ENCODE assay signal across 10 mouse cellular contexts in genomic region chr1:69024858-69025257, GRCm38 (mm10).
DNase-seq lines count a peak whose midpoint lies in the region; ATAC-seq and TF ChIP-seq lines count a peak whose summit lies in the region.
"Had no signal": no experiment of that assay in that cellular context is flagged by ENCODE, and none has a peak within 500 bp of the region (broad histone marks: within the 10 kb centered on the region; RNA-seq: fewer than 3 reads in every experiment).

No protein-coding gene starts in this region.

- H3K9me3 ChIP-seq in stomach, embryonic 14.5 days (ENCODE audit: control insufficient read depth, low read depth, low read length): no peaks in the 10 kb centered on the region
- H3K9me3 ChIP-seq in stomach, postnatal 0 days (ENCODE audit: control insufficient read depth, low read length): no peaks in the 10 kb centered on the region
- H3K9me3 ChIP-seq in hindbrain, embryonic 12.5 days (replicated peaks): no peaks in the 10 kb centered on the region
- H3K9me3 ChIP-seq: embryonic facial prominence, embryonic 12.5 days; liver, embryonic 15.5 days had no signal

- no peaks in the 10 kb centered on the region for H3K4me1 ChIP-seq in stomach, embryonic 14.5 days (ENCODE audit: control insufficient read depth, insufficient read depth, low read length)
- no peaks in the 10 kb centered on the region for H3K4me1 ChIP-seq in stomach, postnatal 0 days (replicated peaks; ENCODE audit: control insufficient read depth, insufficient read depth)
- peaks cover 5% of the 10 kb centered on the region; the same call in 1 of the 2 replicates for H3K4me1 ChIP-seq in hindbrain, embryonic 12.5 days
- H3K4me1 ChIP-seq: embryonic facial prominence, embryonic 12.5 days; liver, embryonic 15.5 days had no signal

- no peaks in the 10 kb centered on the region for H3K36me3 ChIP-seq in stomach, embryonic 14.5 days (ENCODE audit: control insufficient read depth, insufficient read depth, low read length)
- H3K36me3 ChIP-seq in stomach, postnatal 0 days (ENCODE audit: control insufficient read depth, insufficient read depth, low read length): no peaks in the 10 kb centered on the region
- H3K36me3 ChIP-seq in hindbrain, embryonic 12.5 days: no peaks in the 10 kb centered on the region
- H3K36me3 ChIP-seq: embryonic facial prominence, embryonic 12.5 days; liver, embryonic 15.5 days had no signal

- no peak for TF ChIP-seq EP300 in stomach, postnatal 0 days (optimal IDR thresholded peaks at IDR 0.05)

- no peaks in the 10 kb centered on the region for H3K27me3 ChIP-seq in stomach, embryonic 14.5 days (ENCODE audit: control insufficient read depth, insufficient read depth, low read length)
- no peaks in the 10 kb centered on the region for H3K27me3 ChIP-seq in stomach, postnatal 0 days (ENCODE audit: control insufficient read depth, insufficient read depth, low read length)
- H3K27me3 ChIP-seq in hindbrain, embryonic 12.5 days: no peaks in the 10 kb centered on the region
- H3K27me3 ChIP-seq: embryonic facial prominence, embryonic 12.5 days; liver, embryonic 15.5 days had no signal

- no peak for DNase-seq in stomach, postnatal 0 days (ENCODE audit: low spot score)
- peak; percentile 3 to 37 for DNase-seq in kidney, postnatal 25 days
- no peak for DNase-seq in B cell, adult 2 months
- DNase-seq in left cerebral cortex, adult 2 months (ENCODE audit: extremely low spot score in 1 of 2, low spot score in 2 of 2): no peak
- DNase-seq: gastrocnemius, adult 2 months had no signal

- H3K4me3 ChIP-seq in stomach, embryonic 14.5 days (ENCODE audit: low read depth, low read length): no peak overlapping the region
- H3K4me3 ChIP-seq in stomach, postnatal 0 days (ENCODE audit: low read depth, low read length): no peak overlapping the region
- no peak overlapping the region for H3K4me3 ChIP-seq in hindbrain, embryonic 12.5 days
- no peak overlapping the region for H3K4me3 ChIP-seq in left cerebral cortex, adult 2 months
- H3K4me3 ChIP-seq: embryonic facial prominence, embryonic 12.5 days; gastrocnemius, adult 2 months; liver, embryonic 15.5 days had no signal

- WGBS in stomach, embryonic 14.5 days: 44% methylated on average over 3 of the region's 3 CpGs
- WGBS in stomach, postnatal 0 days: 36% methylated on average over 3 of the region's 3 CpGs
- 18% methylated on average over 3 of the region's 3 CpGs for WGBS in hindbrain, embryonic 12.5 days

- H3K27ac ChIP-seq in stomach, embryonic 14.5 days (ENCODE audit: low read length): no peak overlapping the region
- H3K27ac ChIP-seq in stomach, postnatal 0 days (replicated peaks): no peak overlapping the region
- H3K27ac ChIP-seq in hindbrain, embryonic 12.5 days: peak overlapping the region; percentile 49
- no peak overlapping the region for H3K27ac ChIP-seq in left cerebral cortex, adult 2 months
- H3K27ac ChIP-seq: embryonic facial prominence, embryonic 12.5 days; gastrocnemius, adult 2 months; liver, embryonic 15.5 days had no signal

- H3K9ac ChIP-seq in stomach, embryonic 14.5 days (replicated peaks; ENCODE audit: low read depth, low read length): no peak overlapping the region
- H3K9ac ChIP-seq in stomach, postnatal 0 days (ENCODE audit: low read length): no peak overlapping the region
- H3K9ac ChIP-seq in hindbrain, embryonic 12.5 days: no peak overlapping the region
- H3K9ac ChIP-seq: embryonic facial prominence, embryonic 12.5 days; liver, embryonic 15.5 days had no signal

- intact Hi-C loops in left cerebral cortex, adult 2 months (cut with DNase I): no loop called here

- peak; percentile 56; the same call in 1 of the 2 replicates for ATAC-seq in stomach, embryonic 14.5 days (ENCODE audit: insufficient number of reproducible peaks, insufficient read depth, low FRiP score, low read depth)
- ATAC-seq in stomach, postnatal 0 days (ENCODE audit: low FRiP score, low TSS enrichment): no peak
- ATAC-seq in hindbrain, embryonic 12.5 days (ENCODE audit: low FRiP score): peak; percentile 85
- ATAC-seq in megakaryocyte progenitor cell, adult 5-6 weeks (replicated peaks; ENCODE audit: poor library complexity): no peak

- TF ChIP-seq CTCF in stomach, postnatal 0 days (IDR thresholded peaks at IDR 0.05; ENCODE audit: low read depth): no peak
- no peak for TF ChIP-seq CTCF in left cerebral cortex, adult 2 months (IDR thresholded peaks at IDR 0.05)

- no peak overlapping the region for H3K4me2 ChIP-seq in stomach, embryonic 14.5 days (replicated peaks; ENCODE audit: low read depth, low read length)
- no peak overlapping the region for H3K4me2 ChIP-seq in stomach, postnatal 0 days (replicated peaks; ENCODE audit: low read depth)
- no peak overlapping the region for H3K4me2 ChIP-seq in hindbrain, embryonic 12.5 days (replicated peaks)
- H3K4me2 ChIP-seq: embryonic facial prominence, embryonic 12.5 days; liver, embryonic 15.5 days had no signal

Comparison
In these comparisons a context has a peak if more than half of its experiments do, and no peak if none do; other contexts are left out.
1. ATAC-seq: peak in stomach, embryonic 14.5 days (single experiment) and hindbrain, embryonic 12.5 days (single experiment); none in stomach, postnatal 0 days (single experiment) and megakaryocyte progenitor cell, adult 5-6 weeks (single experiment).
2. DNase-seq: peak in kidney, postnatal 25 days (2 of 2); none in stomach, postnatal 0 days (single experiment), B cell, adult 2 months (0 of 2) and left cerebral cortex, adult 2 months (0 of 2).